Mouse (Mus musculus) stomach, postnatal 0 days (tissue): Measurements from ENCODE around the gene Hoxd12. TPM values are rescaled to one million over a fixed set of nuclear protein-coding genes. Genes with fewer than 3 reads are reported as not detected.

Experiments used
- ATAC-seq: fragments of 200-750 bp; cut with Nextera tagmentation; 2 replicates; pipeline ENCODE4 v1.8.0; 2017; ENCODE audit not compliant: low FRiP score, low TSS enrichment
- DNase-seq: peaks from one replicate; pipeline ENCODE4 v3.0.0-alpha.2; 2016; ENCODE audit warnings: low spot score
- H3K27ac ChIP-seq: fragments of 300-500 bp; sonication (generic); replicated peaks from 2 replicates; pipeline ENCODE4 v1.5.1; 2014; ENCODE audit warnings: mild to moderate bottlenecking, control low read depth
- H3K27me3 ChIP-seq: fragments of 300-500 bp; sonication (generic); 2 replicates; pipeline ENCODE4 v1.6.1; 2014; ENCODE audit warnings: low read length; ENCODE audit not compliant: control insufficient read depth, insufficient read depth
- H3K36me3 ChIP-seq: fragments of 300-500 bp; sonication (generic); 2 replicates; pipeline ENCODE4 v1.6.1; 2014; ENCODE audit warnings: low read length, mixed read lengths; ENCODE audit not compliant: control insufficient read depth, insufficient read depth
- H3K4me1 ChIP-seq: fragments of 300-500 bp; sonication (generic); replicated peaks from 2 replicates; pipeline ENCODE4 v1.6.1; 2014; ENCODE audit warnings: antibody characterized with exemption; ENCODE audit not compliant: control insufficient read depth, insufficient read depth
- H3K4me2 ChIP-seq: fragments of 300-500 bp; sonication (generic); replicated peaks from 2 replicates; pipeline ENCODE4 v1.6.1; 2014; ENCODE audit warnings: low read depth, mild to moderate bottlenecking, control low read depth, moderate library complexity
- H3K4me3 ChIP-seq: fragments of 300-500 bp; sonication (generic); 2 replicates; pipeline ENCODE4 v1.5.1; 2014; ENCODE audit warnings: low read depth, low read length, control low read depth
- H3K9ac ChIP-seq: fragments of 300-500 bp; sonication (generic); 2 replicates; pipeline ENCODE4 v1.6.1; 2014; ENCODE audit warnings: mild to moderate bottlenecking, low read length, control low read depth, mixed read lengths
- H3K9me3 ChIP-seq: fragments of 300-500 bp; sonication (generic); 2 replicates; pipeline ENCODE4 v1.6.1; 2016; ENCODE audit warnings: low read length; ENCODE audit not compliant: control insufficient read depth
- CTCF ChIP-seq: IDR thresholded peaks from 2 replicates; pipeline ENCODE4 v1.5.1; 2016; ENCODE audit warnings: antibody characterized with exemption, low read depth, mild to moderate bottlenecking, moderate library complexity
- EP300 ChIP-seq: optimal IDR thresholded peaks from 2 replicates; pipeline ENCODE3; 2016; ENCODE audit warnings: antibody characterized with exemption
- WGBS: fragments of 180-500 bp; shearing (Covaris S2); extraction: QIAGEN DNeasy Blood & Tissue Kit; methylation state at CpG from one replicate; pipeline ENCODE4 v1.1.7; 2014; 5-methylcytosine and 5-hydroxymethylcytosine counted together
- polyA plus RNA-seq: library from polyadenylated mRNA; unstranded; fragments of >200 nt; fragmentation: Nextera tagmentation; extraction: Ambion mirVana; gene quantifications from 2 replicates; pipeline ENCODE4 v1.2.1, GENCODE M21; 2015

Gene Hoxd12
- not detected in 2 replicates for polyA plus RNA-seq

DNA sequence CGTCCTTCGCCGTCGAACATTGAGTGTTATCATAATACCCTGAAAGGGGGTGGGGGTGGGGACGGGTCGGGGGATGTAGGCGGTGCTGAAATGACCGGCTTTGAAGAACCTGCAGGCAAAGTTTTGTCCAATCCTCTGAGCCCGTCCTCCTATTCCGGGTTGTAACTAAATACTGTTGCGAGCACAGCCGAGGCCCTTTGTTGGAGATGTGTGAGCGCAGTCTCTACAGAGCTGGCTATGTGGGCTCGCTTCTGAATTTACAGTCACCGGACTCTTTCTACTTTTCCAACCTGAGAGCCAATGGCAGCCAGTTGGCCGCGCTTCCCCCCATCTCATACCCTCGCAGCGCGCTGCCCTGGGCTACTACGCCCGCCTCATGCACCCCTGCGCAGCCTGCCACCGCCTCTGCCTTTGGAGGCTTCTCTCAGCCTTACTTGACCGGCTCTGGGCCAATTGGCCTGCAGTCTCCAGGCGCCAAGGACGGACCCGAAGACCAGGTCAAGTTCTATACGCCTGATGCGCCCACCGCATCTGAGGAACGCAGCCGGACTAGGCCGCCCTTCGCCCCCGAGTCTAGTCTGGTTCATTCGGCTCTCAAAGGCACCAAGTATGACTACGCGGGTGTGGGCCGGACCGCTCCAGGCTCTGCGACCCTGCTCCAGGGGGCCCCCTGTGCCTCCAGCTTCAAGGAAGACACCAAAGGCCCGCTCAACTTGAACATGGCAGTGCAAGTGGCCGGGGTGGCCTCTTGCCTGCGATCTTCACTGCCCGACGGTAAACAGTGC lies at the start of gene Hoxd12:
Hoxd12 (plus strand) TSS at position 133 of the 785 bp plus-strand sequence.
- Histone ChIP-seq H3K27ac (no peak within 1 kb of the TSS), H3K9ac (no peak within 1 kb of the TSS), H3K4me1 (no peaks in the 10 kb centered on the region), H3K9me3 (no peaks in the 10 kb centered on the region), H3K4me3 (no peak within 1 kb of the TSS), H3K36me3 (no peaks in the 10 kb centered on the region), H3K27me3 (peaks cover 43% of the 10 kb centered on the region; the same call in 1 of the 2 replicates), H3K4me2 (no peak within 1 kb of the TSS)
- WGBS: 3% methylated on average over 47 of the region's 47 CpGs
- no peak for TF ChIP-seq EP300
- no peak for TF ChIP-seq CTCF
- no peak for ATAC-seq
- peak; percentile 13 for DNase-seq

DNA sequence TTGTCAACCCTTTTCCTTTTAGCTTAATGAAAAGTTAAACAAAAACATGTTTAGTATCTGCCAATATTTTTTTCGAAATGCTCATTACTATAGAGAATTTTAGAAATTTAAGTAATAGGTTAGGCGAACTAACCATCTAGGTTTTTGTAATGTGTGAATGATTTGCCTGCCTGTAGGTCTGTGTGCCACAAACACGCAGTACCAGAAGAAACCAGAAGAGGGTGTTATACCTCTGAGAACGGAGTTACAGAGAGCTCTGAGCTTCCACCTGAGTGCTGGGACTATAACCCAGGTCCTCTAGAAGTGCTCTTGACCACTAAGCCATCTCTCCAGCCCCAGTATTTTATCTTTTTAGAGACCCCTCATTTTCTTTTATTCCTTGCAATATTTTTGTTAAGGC lies 39.4 kb upstream of the Hoxd12 start:
- Histone ChIP-seq H3K9me3 (no peaks in the 10 kb centered on the region), H3K9ac (no peak overlapping the region), H3K27ac (no peak overlapping the region), H3K36me3 (no peaks in the 10 kb centered on the region), H3K4me3 (no peak overlapping the region), H3K4me1 (no peaks in the 10 kb centered on the region), H3K4me2 (no peak overlapping the region), H3K27me3 (no peaks in the 10 kb centered on the region)
- 67% methylated on average over 4 of the region's 4 CpGs for WGBS
- TF ChIP-seq EP300 (no peak), CTCF (no peak)
- DNase-seq: no peak
- ATAC-seq: no peak

DNA sequence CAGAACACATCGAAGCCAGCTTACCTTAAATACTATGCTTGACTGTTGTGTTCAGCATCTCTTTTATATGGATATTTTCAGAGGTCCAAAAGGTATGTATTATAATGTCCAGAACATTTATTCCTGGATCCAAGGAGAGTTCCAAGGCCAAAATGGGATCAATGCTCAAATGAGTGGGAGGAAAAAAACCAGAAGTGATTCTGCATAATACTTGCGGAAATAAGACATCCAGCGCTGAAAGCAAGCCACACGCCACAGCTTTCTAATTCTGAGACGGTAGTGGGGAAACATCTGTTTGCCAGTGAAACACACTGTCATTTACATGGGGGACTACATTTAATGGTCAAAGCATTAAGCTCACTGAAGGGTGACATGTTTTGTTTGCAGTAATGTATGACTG lies 32.4 kb upstream of the Hoxd12 start:
- no peak overlapping the region for H3K9ac ChIP-seq
- H3K27ac ChIP-seq: no peak overlapping the region
- peaks cover 6% of the 10 kb centered on the region; the same call in 1 of the 2 replicates for H3K27me3 ChIP-seq
- no peaks in the 10 kb centered on the region for H3K9me3 ChIP-seq
- ATAC-seq: no peak
- no peaks in the 10 kb centered on the region for H3K4me1 ChIP-seq
- 60% methylated on average over 5 of the region's 5 CpGs for WGBS
- no peak overlapping the region for H3K4me2 ChIP-seq
- DNase-seq: no peak
- TF ChIP-seq EP300 (no peak), CTCF (no peak)
- no peaks in the 10 kb centered on the region for H3K36me3 ChIP-seq
- H3K4me3 ChIP-seq: no peak overlapping the region

DNA sequence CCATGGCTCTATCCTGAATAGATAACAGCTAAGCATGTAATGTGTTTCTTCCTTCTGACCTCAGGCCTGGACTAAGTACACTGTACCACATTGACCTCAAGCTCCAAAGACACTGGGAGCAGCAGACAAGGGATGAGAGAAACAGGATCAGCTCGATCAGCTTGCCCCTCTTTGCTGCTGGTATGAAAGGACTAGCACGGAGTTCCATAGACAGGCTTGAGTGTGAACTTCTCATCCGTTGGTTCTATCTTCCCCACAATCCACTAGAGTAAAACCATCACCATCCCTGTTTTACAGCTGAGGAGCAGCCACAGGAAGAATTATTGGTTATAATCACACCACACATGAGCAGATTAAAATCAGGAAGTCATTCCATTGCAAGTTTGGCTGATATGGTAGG lies 29.2 kb upstream of the Hoxd12 start:
- Histone ChIP-seq H3K4me1 (no peaks in the 10 kb centered on the region), H3K9ac (no peak overlapping the region), H3K4me2 (no peak overlapping the region), H3K4me3 (no peak overlapping the region), H3K27me3 (peaks cover 26% of the 10 kb centered on the region; the same call in 1 of the 2 replicates), H3K27ac (no peak overlapping the region), H3K9me3 (no peaks in the 10 kb centered on the region), H3K36me3 (no peaks in the 10 kb centered on the region)
- TF ChIP-seq EP300: no peak
- TF ChIP-seq CTCF: no peak
- no peak for DNase-seq
- no peak for ATAC-seq
- 83% methylated on average over 3 of the region's 3 CpGs for WGBS

DNA sequence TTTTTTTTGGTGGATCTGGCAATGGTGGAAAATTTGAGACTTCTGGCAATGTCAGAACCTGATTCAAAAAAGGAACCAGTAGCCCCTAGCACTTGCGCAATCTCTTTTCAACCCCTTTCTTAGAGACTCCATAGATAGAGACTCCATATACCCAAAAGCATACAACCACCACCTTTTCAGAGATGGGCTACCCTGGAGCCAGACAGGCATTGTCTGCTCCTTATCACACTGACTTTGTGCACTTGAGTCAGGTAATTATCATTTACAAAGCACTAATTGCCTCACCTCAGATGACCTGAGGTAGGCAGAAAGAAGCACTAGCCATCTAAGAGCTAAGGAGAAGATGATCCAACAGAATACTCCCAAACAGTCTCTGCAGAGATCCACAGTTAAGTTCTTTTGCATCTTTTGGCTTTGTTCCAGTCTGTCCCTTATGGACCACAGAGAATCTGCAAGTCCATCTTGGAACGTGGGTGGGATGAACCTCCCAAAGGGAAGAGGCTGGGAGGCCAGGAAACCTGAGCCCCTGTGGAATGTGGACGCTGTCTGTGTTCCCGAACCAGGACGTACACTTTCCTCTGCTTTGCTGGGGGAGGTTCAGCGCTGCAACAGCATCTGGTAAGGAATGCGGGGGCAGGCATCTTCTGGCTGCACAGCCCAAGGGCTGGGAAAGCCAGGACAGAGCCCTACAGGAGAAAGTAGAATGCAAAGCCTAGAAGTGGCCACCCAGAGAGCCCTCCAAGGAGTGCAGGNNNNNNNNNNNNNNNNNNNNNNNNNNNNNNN lies 27.5 kb upstream of the Hoxd12 start:
- ATAC-seq: no peak
- Histone ChIP-seq H3K27ac (no peak overlapping the region), H3K9me3 (no peaks in the 10 kb centered on the region), H3K36me3 (no peaks in the 10 kb centered on the region), H3K27me3 (peaks cover 29% of the 10 kb centered on the region; the same call in 1 of the 2 replicates), H3K4me2 (no peak overlapping the region), H3K9ac (no peak overlapping the region), H3K4me1 (no peaks in the 10 kb centered on the region), H3K4me3 (no peak overlapping the region)
- 17% methylated on average over 7 of the region's 7 CpGs for WGBS
- TF ChIP-seq CTCF: no peak
- TF ChIP-seq EP300: no peak
- DNase-seq: no peak

DNA sequence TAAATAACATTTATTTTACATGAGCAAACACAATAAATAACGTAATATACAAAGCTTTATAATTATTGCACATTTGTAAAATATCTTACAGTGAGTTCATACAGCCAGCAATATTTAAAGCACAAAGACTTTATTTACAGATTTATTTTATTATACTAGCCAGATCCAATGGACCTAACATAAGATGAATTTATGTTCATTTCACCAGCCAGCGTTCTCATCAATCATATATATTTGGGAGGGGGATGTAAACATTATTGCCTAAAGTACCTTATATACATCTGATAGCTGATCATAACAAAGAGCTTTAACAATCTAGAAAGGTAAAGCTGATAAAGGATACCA lies 21.8 kb upstream of the Hoxd12 start:
- no peak for TF ChIP-seq EP300
- TF ChIP-seq CTCF: no peak
- no peaks in the 10 kb centered on the region for H3K4me1 ChIP-seq
- no peak for DNase-seq
- H3K4me3 ChIP-seq: no peak overlapping the region
- ATAC-seq: no peak
- H3K36me3 ChIP-seq: no peaks in the 10 kb centered on the region
- peaks cover 43% of the 10 kb centered on the region; the same call in 1 of the 2 replicates for H3K27me3 ChIP-seq
- H3K4me2 ChIP-seq: no peak overlapping the region
- 35% methylated on average over 2 of the region's 2 CpGs for WGBS
- no peak overlapping the region for H3K9ac ChIP-seq
- H3K27ac ChIP-seq: no peak overlapping the region
- no peaks in the 10 kb centered on the region for H3K9me3 ChIP-seq
